9 mouse cellular contexts compared by ENCODE assay signal in genomic region chr4:133928576-133929277, GRCm38 (mm10). TPM values are rescaled to one million over a fixed set of nuclear protein-coding genes. Genes with fewer than 3 reads are reported as not detected.
DNase-seq lines count a peak whose midpoint lies in the region; ATAC-seq lines count a peak whose summit lies in the region.
"Had no signal": no experiment of that assay in that cellular context is flagged by ENCODE, and none has a peak within 500 bp of the region (broad histone marks: within the 10 kb centered on the region; RNA-seq: fewer than 3 reads in every experiment).

No protein-coding gene starts in this region.

- H3K4me3 ChIP-seq in liver, embryonic 16.5 days (ENCODE audit: low read depth, low read length), result peak overlapping the region; percentile 5; the same call in 1 of the 2 replicates
- H3K4me3 ChIP-seq: midbrain, embryonic 12.5 days had no signal

- peak; percentile 81 for ATAC-seq in granulocyte monocyte progenitor cell, adult 5-6 weeks (replicated peaks; ENCODE audit: poor library complexity, severe bottlenecking)
- ATAC-seq in liver, embryonic 16.5 days (ENCODE audit: low read depth), result peak; percentile 32; the same call in 1 of the 2 replicates

- no peaks in the 10 kb centered on the region for H3K36me3 ChIP-seq in liver, embryonic 16.5 days (ENCODE audit: control insufficient read depth, insufficient read depth)
- H3K36me3 ChIP-seq: midbrain, embryonic 12.5 days had no signal

- 15% methylated on average over 15 of the region's 15 CpGs for WGBS in liver, embryonic 16.5 days (ENCODE audit: insufficient replicate concordance)

- peak; percentile 33 for DNase-seq in retina, postnatal 1 day
- DNase-seq in retina, embryonic 14.5 days (ENCODE audit: low spot score), result no peak
- DNase-seq in thymus, postnatal 14 days, result peak; percentile 34
- DNase-seq in frontal cortex, postnatal 36 days (ENCODE audit: low spot score in 2 of 2), result no peak
- DNase-seq in cerebellum, postnatal 36 days, result no peak
- no peak for DNase-seq in layer of hippocampus, postnatal 10 days (ENCODE audit: low spot score in 2 of 2)

- H3K4me2 ChIP-seq in liver, embryonic 16.5 days (ENCODE audit: low read depth, low read length), result peak overlapping the region; percentile 34; the same call in 1 of the 2 replicates
- H3K4me2 ChIP-seq: midbrain, embryonic 12.5 days had no signal

- no peaks in the 10 kb centered on the region for H3K9me3 ChIP-seq in liver, embryonic 16.5 days (replicated peaks; ENCODE audit: control insufficient read depth, low read length)
- H3K9me3 ChIP-seq: midbrain, embryonic 12.5 days had no signal

- H3K4me1 ChIP-seq in liver, embryonic 16.5 days (ENCODE audit: control insufficient read depth, low read depth, low read length), result peaks cover 6% of the 10 kb centered on the region; the same call in 1 of the 2 replicates
- H3K4me1 ChIP-seq: midbrain, embryonic 12.5 days had no signal

- peak overlapping the region; percentile 16 for H3K27ac ChIP-seq in liver, embryonic 16.5 days (ENCODE audit: low read length)
- H3K27ac ChIP-seq: midbrain, embryonic 12.5 days had no signal

- H3K27me3 ChIP-seq in liver, embryonic 16.5 days (ENCODE audit: control insufficient read depth, insufficient read depth, low read depth, low read length), result no peaks in the 10 kb centered on the region
- H3K27me3 ChIP-seq: midbrain, embryonic 12.5 days had no signal

- no peak overlapping the region for H3K9ac ChIP-seq in liver, embryonic 16.5 days (ENCODE audit: low read depth, low read length)
- H3K9ac ChIP-seq: midbrain, embryonic 12.5 days had no signal

RNA-seq across cellular contexts. Expression of gene Hmgn2, which starts 39.7 kb away (rescaled TPM):
- total RNA-seq in granulocyte monocyte progenitor cell, adult 5-6 weeks (2014; fragmentation: Nextera tagmentation), result 1,589 and 1,765 TPM in 2 replicates
- total RNA-seq in granulocyte monocyte progenitor cell, adult 5-6 weeks (2017), result 943 and 964 TPM in 2 replicates
- 517 and 560 TPM in 2 replicates for polyA plus RNA-seq in liver, embryonic 16.5 days (2015; fragmentation: Nextera tagmentation; extraction: Ambion mirVana)
- total RNA-seq in layer of hippocampus, postnatal 10 days (2021), result 100 to 1,000 TPM; 199 to 225 TPM

RNA-seq across cellular contexts. Expression of gene Rps6ka1, which starts 41.1 kb away (rescaled TPM):
- total RNA-seq in granulocyte monocyte progenitor cell, adult 5-6 weeks (2014; fragmentation: Nextera tagmentation), result 172 and 174 TPM in 2 replicates
- total RNA-seq in granulocyte monocyte progenitor cell, adult 5-6 weeks (2017), result 148 and 151 TPM in 2 replicates
- polyA plus RNA-seq in liver, embryonic 16.5 days (2015; fragmentation: Nextera tagmentation; extraction: Ambion mirVana), result 69.9 and 79.4 TPM in 2 replicates
- 10 to 100 TPM; 18.2 TPM for total RNA-seq in layer of hippocampus, postnatal 10 days (2021)

Comparison
In these comparisons a context has a peak if more than half of its experiments do, and no peak if none do; other contexts are left out.
1. DNase-seq: peak in retina, postnatal 1 day (single experiment) and thymus, postnatal 14 days (single experiment); none in retina, embryonic 14.5 days (single experiment), frontal cortex, postnatal 36 days (0 of 2), cerebellum, postnatal 36 days (0 of 2) and layer of hippocampus, postnatal 10 days (0 of 2).
2. RNA of gene Hmgn2, which starts 39.7 kb away (total RNA-seq): 943 to 1,765 TPM in granulocyte monocyte progenitor cell, adult 5-6 weeks; 199 to 225 TPM in layer of hippocampus, postnatal 10 days; every median in the first group is over 4 times any median in the second.
3. RNA of gene Rps6ka1, which starts 41.1 kb away (total RNA-seq): 148 to 174 TPM in granulocyte monocyte progenitor cell, adult 5-6 weeks; 18.2 TPM in layer of hippocampus, postnatal 10 days; every median in the first group is over 4 times any median in the second.